ENCODE assay signal across 19 mouse cellular contexts in genomic region chr9:20685081-20685861, GRCm38 (mm10). TPM values are rescaled to one million over a fixed set of nuclear protein-coding genes. Genes with fewer than 3 reads are reported as not detected.
DNase-seq lines count a peak whose midpoint lies in the region; ATAC-seq lines count a peak whose summit lies in the region.
"Had no signal": no experiment of that assay in that cellular context is flagged by ENCODE, and none has a peak within 500 bp of the region (broad histone marks: within the 10 kb centered on the region; RNA-seq: fewer than 3 reads in every experiment).

No protein-coding gene starts in this region.

- no peaks in the 10 kb centered on the region for H3K27me3 ChIP-seq in kidney, embryonic 15.5 days
- no peaks in the 10 kb centered on the region for H3K27me3 ChIP-seq in forebrain, embryonic 14.5 days (replicated peaks; ENCODE audit: control insufficient read depth, insufficient read depth, low read length)
- peaks cover 64% of the 10 kb centered on the region for H3K27me3 ChIP-seq in forebrain, embryonic 10.5 days (ENCODE audit: poor library complexity, severe bottlenecking)
- H3K27me3 ChIP-seq: embryonic facial prominence, embryonic 15.5 days; heart, embryonic 15.5 days; limb, embryonic 15.5 days; neural tube, embryonic 12.5 days had no signal

- intact Hi-C loops in left cerebral cortex, postnatal 25 days (cut with DNase I): loop anchor here (2.0 kb wide), 2 partner anchors 20 to 42 kb away; no protein-coding TSS in a partner anchor

- ATAC-seq in kidney, embryonic 15.5 days (replicated peaks; ENCODE audit: low FRiP score): 0 out of 2 replicates have a peak, but pooled peaks have one; percentile 17
- ATAC-seq in forebrain, embryonic 14.5 days: no peak

- no peak overlapping the region for H3K4me3 ChIP-seq in kidney, embryonic 15.5 days (replicated peaks)
- no peak overlapping the region for H3K4me3 ChIP-seq in forebrain, embryonic 14.5 days (ENCODE audit: low read depth, low read length)
- H3K4me3 ChIP-seq in forebrain, embryonic 10.5 days: no peak overlapping the region
- H3K4me3 ChIP-seq: embryonic facial prominence, embryonic 15.5 days; heart, adult 2 months; heart, embryonic 15.5 days; limb, embryonic 15.5 days; neural tube, embryonic 12.5 days had no signal

- 54% methylated on average over 17 of the region's 17 CpGs for WGBS in kidney, embryonic 15.5 days
- 59% methylated on average over 17 of the region's 17 CpGs for WGBS in forebrain, embryonic 14.5 days
- WGBS in forebrain, embryonic 10.5 days: 59% methylated on average over 17 of the region's 17 CpGs

- H3K9ac ChIP-seq in kidney, embryonic 15.5 days: no peak overlapping the region
- H3K9ac ChIP-seq in forebrain, embryonic 14.5 days (ENCODE audit: low read length): no peak overlapping the region
- H3K9ac ChIP-seq: embryonic facial prominence, embryonic 15.5 days; heart, embryonic 15.5 days; limb, embryonic 15.5 days; neural tube, embryonic 12.5 days had no signal

- peaks cover 8% of the 10 kb centered on the region; the same call in 1 of the 2 replicates for H3K4me1 ChIP-seq in kidney, embryonic 15.5 days
- H3K4me1 ChIP-seq in forebrain, embryonic 14.5 days (ENCODE audit: control insufficient read depth, insufficient read depth, low read length): peaks cover 5% of the 10 kb centered on the region
- H3K4me1 ChIP-seq in forebrain, embryonic 10.5 days: peaks cover 36% of the 10 kb centered on the region
- H3K4me1 ChIP-seq: embryonic facial prominence, embryonic 15.5 days; limb, embryonic 15.5 days had no signal

- H3K36me3 ChIP-seq in kidney, embryonic 15.5 days: no peaks in the 10 kb centered on the region
- no peaks in the 10 kb centered on the region for H3K36me3 ChIP-seq in forebrain, embryonic 14.5 days (ENCODE audit: control insufficient read depth, insufficient read depth, low read length)
- no peaks in the 10 kb centered on the region for H3K36me3 ChIP-seq in forebrain, embryonic 10.5 days (replicated peaks)
- H3K36me3 ChIP-seq: embryonic facial prominence, embryonic 15.5 days; heart, embryonic 15.5 days; limb, embryonic 15.5 days; neural tube, embryonic 12.5 days had no signal

- H3K4me2 ChIP-seq in kidney, embryonic 15.5 days: no peak overlapping the region
- H3K4me2 ChIP-seq in forebrain, embryonic 14.5 days (ENCODE audit: low read length): no peak overlapping the region
- H3K4me2 ChIP-seq: embryonic facial prominence, embryonic 15.5 days; heart, embryonic 15.5 days; limb, embryonic 15.5 days; neural tube, embryonic 12.5 days had no signal

- H3K27ac ChIP-seq in kidney, embryonic 15.5 days: no peak overlapping the region
- no peak overlapping the region for H3K27ac ChIP-seq in forebrain, embryonic 14.5 days (ENCODE audit: low read depth, low read length)
- H3K27ac ChIP-seq in forebrain, embryonic 10.5 days: no peak overlapping the region
- H3K27ac ChIP-seq: embryonic facial prominence, embryonic 15.5 days; heart, adult 2 months; heart, embryonic 15.5 days; limb, embryonic 15.5 days; neural tube, embryonic 12.5 days had no signal

- DNase-seq in kidney, postnatal 4 days: no peak
- peak; percentile 87 for DNase-seq in right cerebral cortex, adult 18-20 months
- no peak for DNase-seq in right cerebral cortex, postnatal 4 days
- peak; percentile 67 to 96 for DNase-seq in left cerebral cortex, postnatal 25 days (ENCODE audit: low spot score in 2 of 2)
- DNase-seq in forebrain, embryonic 14.5 days (ENCODE audit: low spot score): no peak
- no peak for DNase-seq in adrenal gland, adult 2 months
- DNase-seq in forebrain, embryonic 10.5 days (ENCODE audit: extremely low spot score, low spot score): no peak
- DNase-seq: adrenal gland, postnatal 14 days; cerebellum, adult 8-10 months; gastrocnemius, postnatal 10 days; heart, adult 2 months; kidney, adult 2 months; kidney, postnatal 36 days; lung, adult 18-20 months had no signal

- H3K9me3 ChIP-seq in kidney, embryonic 15.5 days (replicated peaks): no peaks in the 10 kb centered on the region
- no peaks in the 10 kb centered on the region for H3K9me3 ChIP-seq in forebrain, embryonic 14.5 days (replicated peaks; ENCODE audit: control insufficient read depth, low read length)
- H3K9me3 ChIP-seq in forebrain, embryonic 10.5 days: peaks cover 4% of the 10 kb centered on the region; the same call in 1 of the 2 replicates
- H3K9me3 ChIP-seq: embryonic facial prominence, embryonic 15.5 days; heart, embryonic 15.5 days; limb, embryonic 15.5 days; neural tube, embryonic 12.5 days had no signal

RNA-seq across cellular contexts. Expression of gene Pin1, which starts 33.4 kb away (rescaled TPM):
- 55.3 and 55.4 TPM in 2 replicates for polyA plus RNA-seq in kidney, embryonic 15.5 days (2015; fragmentation: Nextera tagmentation; extraction: Ambion mirVana)
- 10 to 100 TPM; 42.8 to 47.4 TPM for total RNA-seq in left cerebral cortex, postnatal 25 days (2021)
- polyA plus RNA-seq in forebrain, embryonic 14.5 days (2014; fragmentation: Nextera tagmentation; extraction: Ambion mirVana): 69.2 and 73.3 TPM in 2 replicates
- total RNA-seq in adrenal gland, adult 2 months (2021): 10 to 100 TPM; 20.8 to 26.9 TPM
- 20.4 and 24.2 TPM in 2 replicates for polyA plus RNA-seq in adrenal gland, adult 2 months (2012; rRNA removed)
- 86.3 and 86.4 TPM in 2 replicates for polyA plus RNA-seq in forebrain, embryonic 10.5 days (2016; fragmentation: Nextera tagmentation; extraction: Ambion mirVana)

RNA-seq across cellular contexts. Expression of gene Fbxl12, which starts 40.7 kb away (rescaled TPM):
- 21.1 and 22.2 TPM in 2 replicates for polyA plus RNA-seq in kidney, embryonic 15.5 days (2015; fragmentation: Nextera tagmentation; extraction: Ambion mirVana)
- total RNA-seq in left cerebral cortex, postnatal 25 days (2021): 10 to 100 TPM; 18.4 to 19.0 TPM
- 10.3 and 12.5 TPM in 2 replicates for polyA plus RNA-seq in forebrain, embryonic 14.5 days (2014; fragmentation: Nextera tagmentation; extraction: Ambion mirVana)
- total RNA-seq in adrenal gland, adult 2 months (2021): 10 to 100 TPM; 13.0 to 16.7 TPM
- 47.1 and 59.1 TPM in 2 replicates for polyA plus RNA-seq in adrenal gland, adult 2 months (2012; rRNA removed)
- 18.4 and 19.0 TPM in 2 replicates for polyA plus RNA-seq in forebrain, embryonic 10.5 days (2016; fragmentation: Nextera tagmentation; extraction: Ambion mirVana)

RNA-seq across cellular contexts. Expression of gene Ubl5, which starts 42.6 kb away (rescaled TPM):
- polyA plus RNA-seq in kidney, embryonic 15.5 days (2015; fragmentation: Nextera tagmentation; extraction: Ambion mirVana): 385 and 422 TPM in 2 replicates
- total RNA-seq in left cerebral cortex, postnatal 25 days (2021): 100 to 1,000 TPM; 320 to 340 TPM
- polyA plus RNA-seq in forebrain, embryonic 14.5 days (2014; fragmentation: Nextera tagmentation; extraction: Ambion mirVana): 468 and 550 TPM in 2 replicates
- total RNA-seq in adrenal gland, adult 2 months (2021): 100 to 1,000 TPM; 384 to 522 TPM
- polyA plus RNA-seq in adrenal gland, adult 2 months (2012; rRNA removed): 133 and 135 TPM in 2 replicates
- polyA plus RNA-seq in forebrain, embryonic 10.5 days (2016; fragmentation: Nextera tagmentation; extraction: Ambion mirVana): 356 and 383 TPM in 2 replicates

Comparison
In these comparisons a context has a peak if more than half of its experiments do, and no peak if none do; other contexts are left out.
1. DNase-seq: peak in right cerebral cortex, adult 18-20 months (single experiment) and left cerebral cortex, postnatal 25 days (2 of 2); none in kidney, postnatal 4 days (0 of 2), right cerebral cortex, postnatal 4 days (single experiment), forebrain, embryonic 14.5 days (single experiment), adrenal gland, adult 2 months (single experiment) and forebrain, embryonic 10.5 days (single experiment).